Mouse (Mus musculus) neural tube, embryonic 10.5 days (tissue): ENCODE measurements around the gene Pcif1.
A peak's percentile ranks its signal among the peaks of the same experiment; 100 is the strongest.

ENCODE experiments used
- DNase-seq: peaks from one replicate; pipeline ENCODE4 v3.0.0-alpha.2; 2017; ENCODE audit warnings: low spot score; ENCODE audit errors: extremely low spot score

Gene Pcif1

DNA sequence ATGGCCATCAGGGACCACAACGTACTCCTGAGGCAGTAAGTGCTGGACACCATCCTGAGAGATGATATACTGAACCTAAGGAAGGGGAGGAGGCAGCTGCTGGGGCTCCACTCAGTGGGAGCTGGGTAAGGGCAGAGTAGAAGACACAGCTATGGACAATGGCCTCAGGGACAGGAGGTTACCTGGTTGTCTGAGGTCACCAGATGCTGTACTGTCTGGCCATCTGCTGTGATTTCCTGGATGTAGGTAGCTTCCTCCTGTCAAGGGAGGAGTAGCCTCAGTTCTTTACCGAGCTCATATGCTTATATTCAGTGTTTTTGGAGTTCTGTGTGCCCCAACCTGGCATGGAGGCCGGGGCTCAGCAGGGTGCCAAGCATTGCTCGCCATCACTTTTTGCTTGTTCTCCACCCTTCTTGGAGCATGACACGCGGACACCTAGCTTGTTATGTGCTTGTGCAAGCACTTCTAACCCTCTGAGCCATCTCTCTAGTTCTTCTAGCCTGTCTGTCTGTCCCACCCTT is 13.7 kb downstream of the Pcif1 start:
- no peak for DNase-seq

DNA sequence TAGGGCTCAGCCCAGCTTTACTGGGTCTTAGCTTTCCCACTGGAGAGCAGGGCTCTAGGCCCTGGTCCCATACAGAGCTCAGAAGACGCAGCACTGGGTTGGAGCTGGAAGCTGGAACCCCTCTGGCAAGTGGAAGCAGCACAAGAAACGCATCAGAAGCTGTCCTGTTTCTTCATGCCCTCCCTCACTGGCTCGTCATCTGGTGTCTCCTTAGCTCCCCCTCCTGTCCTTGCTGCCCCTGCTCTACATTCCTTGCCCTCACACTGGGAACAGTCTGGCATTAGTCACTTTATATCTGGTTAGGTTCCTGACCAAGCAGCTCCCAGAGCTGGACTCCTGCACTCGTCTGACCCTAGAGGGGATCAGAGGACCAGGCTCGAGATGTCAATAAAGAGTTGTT is 14.9 kb downstream of the Pcif1 start:
- DNase-seq = no peak

DNA sequence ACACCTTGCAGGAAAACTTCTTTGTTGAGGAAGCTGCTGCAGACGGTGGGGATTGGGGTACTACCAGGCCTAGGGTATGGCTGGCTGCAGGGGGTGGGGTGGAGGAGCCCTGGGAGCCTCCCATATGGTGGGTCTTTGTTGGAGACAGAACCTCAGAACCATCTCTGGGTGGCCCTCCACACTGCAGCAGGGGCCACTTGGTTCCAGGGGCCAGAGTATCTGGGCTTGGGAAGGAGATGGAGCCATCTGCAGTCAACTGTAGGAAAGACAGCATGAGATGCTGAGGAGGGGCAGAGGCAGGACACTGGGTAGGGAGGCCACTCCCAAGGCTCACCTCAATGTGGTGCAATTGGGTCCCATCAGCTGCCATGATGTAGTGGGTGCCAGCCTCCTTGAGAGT is 15.5 kb downstream of the Pcif1 start:
- no peak for DNase-seq

DNA sequence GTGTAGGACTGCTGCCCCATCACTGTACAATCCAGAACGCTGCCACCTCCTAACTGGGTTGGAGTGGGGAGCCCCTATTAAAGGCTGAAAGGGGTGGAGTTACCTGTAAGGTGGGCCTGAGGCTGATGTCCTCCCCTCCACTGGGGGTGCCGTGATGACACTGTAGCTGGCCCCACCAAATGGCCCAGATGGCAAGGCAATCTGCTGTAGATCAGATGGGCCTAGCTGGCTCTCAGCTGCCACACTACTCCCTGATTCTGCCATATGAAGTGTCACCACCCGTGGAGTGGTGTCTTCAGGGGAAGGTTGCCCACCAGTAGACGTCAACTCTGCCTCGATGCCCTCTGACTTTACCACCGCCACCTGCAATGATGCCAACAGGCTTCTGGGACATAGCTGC is 16.8 kb downstream of the Pcif1 start:
- DNase-seq = no peak

DNA sequence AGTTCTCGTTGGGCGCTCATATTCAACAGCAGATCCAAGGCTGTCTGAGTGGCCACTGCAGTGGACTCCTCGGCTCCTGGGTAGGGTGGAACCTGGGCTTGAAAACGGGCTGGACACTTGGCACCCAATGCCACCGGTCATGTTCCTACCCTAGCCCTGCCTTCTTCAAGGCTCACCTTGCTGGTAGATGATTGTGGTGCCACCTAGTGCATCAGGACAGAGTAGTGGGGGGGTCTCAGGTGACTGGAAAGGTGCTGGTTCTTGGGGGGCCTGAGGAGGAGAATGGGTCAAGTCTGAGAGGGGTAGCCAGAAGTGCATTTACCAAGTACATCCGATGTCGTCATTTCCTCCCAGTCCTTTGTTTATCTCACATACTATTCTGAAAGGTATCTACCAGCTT is 18.9 kb downstream of the Pcif1 start:
- no peak for DNase-seq

DNA sequence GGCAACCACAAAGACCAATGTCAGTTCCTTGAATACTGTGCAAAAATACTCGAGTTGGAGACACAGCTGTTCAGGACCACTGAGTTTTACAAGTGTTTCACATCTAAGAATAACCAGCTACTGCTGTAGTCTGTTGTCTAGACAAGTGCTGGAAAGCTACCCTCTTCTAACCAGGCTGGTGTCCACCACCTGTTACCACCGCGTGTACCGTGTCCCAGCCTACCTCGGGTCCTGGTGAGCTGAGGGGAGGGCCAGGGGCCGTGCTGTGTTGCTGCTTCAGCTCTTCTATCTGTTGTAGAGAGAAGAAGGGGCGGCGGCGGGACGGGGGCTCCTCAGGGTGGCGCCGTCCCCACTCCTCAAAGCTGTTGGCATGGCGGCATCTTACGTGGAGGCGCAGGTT is 19.9 kb downstream of the Pcif1 start:
- DNase-seq = no peak

DNA sequence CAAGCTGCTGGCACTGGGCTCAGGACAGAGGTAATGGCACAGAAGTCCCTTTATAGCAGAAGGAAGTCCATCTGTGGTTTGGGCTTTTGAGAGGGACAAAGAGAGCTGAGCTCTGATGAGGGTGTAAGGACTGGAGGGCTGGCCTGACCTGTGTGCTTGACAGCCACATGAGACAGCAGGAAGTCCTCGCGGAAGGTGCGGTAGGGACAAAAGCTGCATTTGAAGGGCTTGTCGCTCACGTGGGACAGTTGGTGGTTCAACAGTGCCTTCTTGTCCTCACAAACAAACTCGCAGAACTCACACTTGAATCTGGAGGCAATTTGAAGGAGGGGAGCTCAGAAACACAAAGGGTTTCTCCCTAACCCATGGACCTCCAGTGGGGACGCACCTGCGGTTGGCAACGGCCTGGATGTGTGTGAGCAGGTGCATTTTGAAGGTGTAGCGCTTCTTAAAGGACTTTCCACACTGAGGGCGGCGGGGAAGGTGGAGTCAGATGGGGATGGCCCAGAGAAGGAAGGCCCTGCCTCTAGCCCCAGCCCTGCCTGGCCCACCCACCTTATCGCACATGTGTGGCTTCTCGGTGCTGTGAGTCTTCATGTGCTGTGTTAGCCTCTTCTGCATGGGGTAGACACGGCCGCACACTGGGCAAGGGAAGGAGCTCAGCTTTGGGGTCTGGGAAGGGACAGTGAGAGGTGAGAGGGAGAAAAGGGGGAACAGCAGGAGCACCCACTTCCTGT is 20.8 kb downstream of the Pcif1 start:
- no peak for DNase-seq

DNA sequence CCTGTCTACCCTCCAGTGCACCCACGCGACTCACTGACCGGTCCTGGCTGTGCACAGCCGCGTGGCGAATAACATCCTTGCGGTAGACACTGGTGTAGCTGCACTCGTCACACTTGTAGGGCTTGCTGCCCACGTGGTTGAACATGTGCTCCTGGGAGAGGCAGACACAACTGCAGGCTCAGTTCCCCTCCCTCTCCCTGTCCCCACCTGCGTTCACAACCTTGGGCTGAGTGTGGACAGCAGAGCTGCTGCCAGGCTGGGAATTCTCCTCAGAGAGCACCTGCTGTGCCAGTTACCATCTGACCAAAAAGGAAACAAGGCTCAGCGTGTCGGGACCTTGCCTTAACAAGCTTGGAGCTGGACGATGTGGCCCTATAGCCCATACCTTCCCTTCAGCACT is 22.3 kb downstream of the Pcif1 start:
- DNase-seq = no peak

DNA sequence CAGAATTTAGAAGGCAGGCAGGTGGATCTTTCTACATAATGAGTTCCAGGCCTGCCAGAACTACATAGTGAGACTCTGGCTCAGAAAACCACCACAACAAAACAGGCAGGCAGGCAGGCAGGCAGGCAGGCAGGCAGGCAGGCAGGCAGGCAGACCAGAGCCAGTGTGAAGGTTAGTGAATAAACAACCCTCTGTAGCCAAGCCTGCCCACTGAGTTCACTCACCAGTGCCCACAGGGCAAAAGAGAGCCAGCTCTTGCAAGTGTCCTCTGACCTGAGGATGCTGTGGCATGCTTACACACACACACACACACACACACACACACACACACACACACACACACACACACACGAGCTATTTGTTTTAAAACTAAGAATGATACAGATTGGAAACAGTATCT is 24.4 kb downstream of the Pcif1 start:
- DNase-seq = no peak

DNA sequence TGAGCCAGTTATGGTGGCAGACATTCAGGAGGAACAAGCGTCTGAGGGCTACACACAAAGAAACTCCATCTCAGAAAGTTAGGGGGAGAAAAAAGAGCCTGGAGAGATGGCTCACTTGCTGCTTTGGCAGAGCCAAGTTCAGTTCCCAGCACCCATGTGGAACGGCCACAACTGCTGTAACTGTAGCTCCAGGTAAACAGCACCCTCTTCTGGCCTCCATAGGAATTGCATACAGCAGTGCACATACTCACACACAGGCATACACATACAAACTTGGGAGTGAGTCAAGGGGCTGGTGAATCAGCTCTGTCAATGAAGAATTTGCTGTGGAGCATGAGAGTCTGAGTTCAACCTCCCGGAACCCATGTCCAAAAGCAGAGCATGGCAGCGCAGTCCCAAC is 27.0 kb downstream of the Pcif1 start:
- DNase-seq = no peak

DNA sequence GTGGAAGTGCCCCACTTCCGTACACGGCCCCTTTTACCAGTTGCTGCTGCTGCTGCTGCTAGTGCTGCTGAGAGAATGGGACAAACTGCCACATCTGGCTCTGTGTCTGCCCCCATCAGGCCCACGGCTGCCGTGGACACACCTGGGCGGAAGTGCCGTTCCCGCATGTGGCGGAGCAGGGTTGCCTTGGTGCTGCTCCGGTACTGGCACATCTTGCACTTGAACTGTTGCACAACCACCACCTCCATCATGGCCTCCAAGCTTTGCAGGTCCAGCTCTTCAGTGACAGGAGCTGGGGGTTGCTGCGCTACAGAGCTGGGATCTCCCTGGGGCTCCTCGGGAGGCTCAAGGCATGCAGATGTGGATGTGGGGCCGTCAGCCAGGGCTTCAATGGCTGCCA is 28.4 kb downstream of the Pcif1 start:
- no peak for DNase-seq

DNA sequence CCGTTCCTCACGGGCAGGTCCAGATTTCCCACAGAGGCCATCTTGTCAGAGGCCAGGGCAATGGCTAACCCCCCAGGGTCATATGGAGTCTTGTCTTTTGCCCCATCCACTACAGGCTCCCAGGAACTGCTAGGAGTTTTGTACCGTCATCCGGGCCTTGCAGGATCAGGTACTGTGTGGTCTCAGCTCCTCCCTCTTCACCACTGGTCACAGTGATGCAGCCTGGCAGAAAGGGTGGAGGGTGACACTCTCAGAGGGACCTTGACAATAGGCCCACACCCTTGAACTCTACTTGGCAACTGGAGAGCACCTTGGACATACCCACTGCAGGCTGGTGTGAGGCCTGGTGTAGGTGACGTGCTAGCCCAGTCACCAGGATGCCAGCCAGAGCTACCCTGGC is 28.9 kb downstream of the Pcif1 start:
- no peak for DNase-seq

DNA sequence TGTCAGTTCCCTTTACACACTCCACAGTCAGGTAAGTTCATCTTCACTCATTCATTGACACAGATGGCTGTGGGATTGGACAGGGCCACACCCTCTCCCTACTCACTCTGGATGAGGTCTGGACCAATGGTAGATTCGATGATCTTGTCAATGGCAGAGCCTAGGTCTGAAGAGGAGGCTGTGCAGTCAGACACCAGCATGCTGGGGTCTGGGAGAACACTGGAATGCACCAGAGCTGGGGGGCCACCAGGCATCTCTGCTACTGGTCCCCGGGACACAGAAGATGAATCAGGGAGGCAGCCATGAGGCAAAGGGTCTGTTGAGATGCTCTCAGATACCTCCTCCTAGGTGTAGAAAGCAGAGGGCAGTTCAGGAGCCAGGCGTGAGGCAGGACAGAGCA is 30.0 kb downstream of the Pcif1 start:
- no peak for DNase-seq

DNA sequence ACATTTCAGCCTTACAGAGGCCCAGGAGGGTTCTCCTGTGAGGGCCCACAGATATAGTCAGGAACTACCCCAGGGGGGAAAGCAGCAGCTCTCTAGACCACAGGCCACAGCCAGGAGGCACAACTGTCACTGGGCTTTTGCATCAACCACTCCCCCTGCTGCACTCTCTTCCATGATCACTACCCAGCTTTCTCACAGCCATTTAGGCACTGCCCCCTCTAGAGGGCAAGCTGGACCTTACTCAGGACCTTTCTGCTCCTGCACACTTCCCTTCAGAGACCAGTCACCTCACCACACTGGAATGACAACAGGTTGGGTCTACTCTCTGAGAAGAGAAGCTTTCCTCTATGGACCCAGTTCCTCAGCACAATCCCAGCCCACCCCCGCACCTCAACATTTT is 30.4 kb downstream of the Pcif1 start:
- DNase-seq = no peak

DNA sequence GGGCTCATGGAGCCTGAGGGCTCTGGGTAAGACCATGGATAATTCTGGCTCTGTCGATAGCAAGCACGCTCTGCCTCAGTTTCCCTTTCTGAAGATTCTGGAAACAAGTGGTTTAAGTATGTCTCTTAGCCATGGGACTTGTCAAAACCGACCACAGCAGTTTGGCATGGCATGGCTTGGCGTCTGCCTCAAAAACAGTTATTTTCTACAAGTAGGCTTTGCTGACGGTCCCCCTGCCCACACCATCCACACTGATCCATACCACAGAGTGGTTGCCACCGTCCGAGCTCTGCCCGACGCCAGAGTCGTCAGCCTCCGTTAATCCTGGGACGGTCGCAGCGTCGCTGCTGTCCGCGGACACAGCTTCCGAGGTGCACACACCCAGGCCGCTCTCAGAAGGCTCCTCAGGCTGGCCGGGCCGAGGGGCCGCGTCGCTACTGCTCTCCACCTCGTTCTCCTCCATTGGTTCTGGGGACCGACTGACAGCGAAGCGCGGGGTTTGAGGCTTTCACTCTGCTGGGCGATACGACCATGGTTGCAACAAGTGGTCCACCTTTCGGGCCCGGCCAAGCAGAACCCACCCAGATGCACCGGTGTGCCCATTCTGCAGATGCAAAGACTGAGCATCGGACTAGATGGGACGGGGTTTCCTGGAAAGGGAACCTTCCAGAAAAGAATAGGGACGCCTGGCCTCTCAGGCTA is 31.4 kb downstream of the Pcif1 start:
- DNase-seq = no peak

DNA sequence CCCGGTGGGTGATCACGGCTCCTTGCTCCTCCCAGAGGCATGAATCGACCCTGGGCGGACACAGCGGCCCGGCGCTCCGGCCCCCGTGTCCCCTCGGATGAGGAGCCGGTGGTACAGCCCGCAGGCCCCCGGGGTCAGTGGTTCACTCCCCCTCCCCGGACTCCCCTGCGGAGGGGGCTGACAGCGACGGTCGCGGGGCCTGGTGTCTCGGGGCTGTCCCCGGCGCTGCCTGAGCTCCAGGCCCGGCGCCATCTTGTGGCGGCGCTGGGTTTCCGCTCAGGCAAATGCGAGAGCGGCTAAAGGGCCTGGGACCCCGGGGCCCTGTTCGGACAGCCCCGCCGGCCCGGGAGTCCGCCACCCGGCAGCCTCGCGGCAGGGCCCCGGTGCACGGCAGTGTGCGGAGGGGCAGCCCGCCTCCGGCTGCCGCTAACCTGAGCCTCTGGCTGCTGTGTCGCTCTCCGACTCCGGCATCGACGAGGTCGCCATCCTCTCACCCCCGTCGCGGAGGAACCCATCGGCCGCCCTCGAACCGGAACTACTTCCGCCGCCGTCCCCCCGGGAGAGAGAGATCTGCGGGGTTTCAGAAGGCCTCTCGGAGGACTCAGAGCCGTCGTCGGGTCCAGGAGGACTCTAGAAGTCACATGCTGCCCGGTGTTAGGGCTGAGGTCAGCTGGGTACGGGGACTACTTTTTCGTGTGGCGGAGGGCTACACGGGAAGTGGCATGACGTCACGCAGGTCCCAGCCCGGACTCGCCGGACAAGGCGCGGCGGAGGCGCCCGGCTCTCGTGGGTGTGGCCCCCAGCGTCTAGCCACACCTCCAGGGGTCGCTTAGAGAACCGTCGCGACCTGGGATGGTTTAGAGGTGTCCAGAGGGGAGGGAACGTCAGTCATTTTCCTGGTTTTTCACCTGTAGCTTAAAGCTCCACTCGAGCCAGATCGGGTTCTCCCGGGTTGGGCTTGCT is 32.3 kb downstream of the Pcif1 start, which contains the start of gene Zfp335:
Zfp335 (minus strand) TSS at position 672 of the 963 bp plus-strand sequence.
- DNase-seq = peak; percentile 96

DNA sequence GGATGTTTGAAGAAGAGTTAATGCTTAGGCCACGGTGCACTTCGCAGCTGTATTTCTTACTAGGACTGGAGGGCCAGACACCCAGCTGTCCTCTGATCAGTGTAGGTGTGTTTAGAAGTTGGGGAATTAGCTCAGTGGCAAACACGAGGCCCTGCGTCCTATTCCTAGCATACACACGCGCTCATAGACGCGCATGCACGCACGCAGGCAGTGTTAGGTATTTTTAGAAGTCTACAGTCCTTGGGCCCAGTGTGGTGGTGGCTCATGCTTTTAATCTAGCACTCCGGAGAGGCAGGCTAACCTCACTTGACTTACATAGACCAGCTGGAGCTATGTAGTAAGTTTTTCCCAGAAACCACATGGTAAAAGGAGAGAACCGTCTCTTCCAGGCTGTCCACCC is 33.0 kb downstream of the Pcif1 start:
- peak; percentile 32 for DNase-seq

DNA sequence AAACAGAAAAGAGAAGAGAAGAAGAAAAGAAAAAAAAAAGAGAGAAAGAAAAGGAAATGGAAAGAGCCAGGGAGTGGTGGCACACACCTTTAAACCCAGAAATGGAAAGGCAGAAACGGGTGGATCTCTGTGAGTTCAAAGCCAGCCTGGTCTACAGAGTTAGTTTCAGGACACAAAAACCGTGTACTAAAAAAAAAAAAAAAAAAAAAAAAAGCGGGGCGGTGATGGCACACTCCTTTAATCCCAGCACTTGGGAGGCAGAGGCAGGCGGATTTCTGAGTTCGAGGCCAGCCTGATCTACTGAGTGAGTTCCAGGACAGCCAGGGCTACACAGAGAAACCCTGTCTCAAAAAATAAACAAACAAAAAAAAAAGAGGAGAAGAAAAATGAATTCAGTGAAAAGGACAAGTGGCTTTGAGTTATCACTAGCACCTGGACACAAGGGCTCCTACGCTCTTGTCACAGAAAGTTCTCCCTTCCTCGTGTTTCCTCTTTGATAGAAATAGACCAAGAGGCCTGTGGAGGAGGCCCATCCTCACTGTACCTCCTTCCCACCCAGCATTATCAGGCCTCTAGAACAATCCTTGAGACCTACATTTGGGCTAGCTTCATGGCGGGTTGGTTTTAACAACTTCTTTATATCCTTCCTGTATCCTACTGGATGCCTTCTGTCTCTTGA is 33.8 kb downstream of the Pcif1 start:
- no peak for DNase-seq

DNA sequence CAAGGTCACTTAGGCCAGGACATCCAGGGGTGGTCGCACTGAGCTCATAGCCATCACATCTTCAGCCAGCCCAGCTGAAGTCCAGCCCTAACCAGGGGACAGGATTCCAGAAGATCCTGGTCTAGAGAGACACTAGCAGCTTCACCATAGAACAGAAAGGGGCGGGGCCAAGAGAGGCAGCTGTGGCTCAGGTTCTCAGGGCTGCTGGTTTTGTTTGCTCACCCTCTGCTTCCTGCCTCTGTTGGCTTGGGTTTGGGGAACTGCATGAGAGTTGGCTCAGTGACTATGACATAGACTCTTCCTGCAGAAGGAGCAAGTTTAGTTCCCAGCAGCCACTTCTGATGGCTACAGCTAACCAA is 34.3 kb downstream of the Pcif1 start:
- no peak for DNase-seq

DNA sequence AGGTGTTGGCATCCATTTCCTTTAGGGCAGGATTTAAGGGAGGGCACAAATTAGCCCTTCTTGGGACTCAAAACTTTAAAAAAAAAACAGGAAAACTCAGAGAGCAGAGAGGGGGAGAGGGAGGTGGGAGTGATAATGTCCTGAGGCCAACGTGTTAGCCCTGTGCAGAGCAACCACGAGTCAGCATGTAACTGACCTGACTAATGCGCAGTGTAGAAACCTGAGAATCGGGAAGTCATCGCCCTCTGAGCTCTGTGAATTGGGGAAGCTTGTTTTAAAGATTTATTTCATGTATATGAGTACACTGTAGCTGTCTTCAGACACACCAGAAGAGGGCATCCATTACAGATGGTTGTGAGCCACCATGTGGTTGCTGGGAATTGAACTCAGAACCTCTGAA is 37.7 kb downstream of the Pcif1 start:
- no peak for DNase-seq

DNA sequence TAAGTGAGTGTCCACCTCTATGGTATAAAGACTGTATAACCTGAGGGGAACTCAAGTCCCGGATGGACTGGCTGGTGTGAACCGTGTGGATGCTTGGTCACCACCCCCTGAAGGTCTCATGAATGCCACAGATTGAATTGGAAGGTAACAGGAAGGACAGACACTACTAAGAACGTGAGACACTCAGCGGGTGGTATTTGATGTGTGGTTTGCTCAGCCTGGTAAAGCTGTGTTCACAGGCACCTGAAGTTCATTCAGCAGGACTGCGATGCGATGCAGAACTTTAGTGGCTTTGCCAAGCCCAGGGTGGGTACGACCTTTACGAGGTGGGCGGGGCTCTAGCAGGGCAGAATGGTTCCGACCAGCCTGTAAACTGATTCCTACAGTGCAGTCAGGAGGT is 38.3 kb downstream of the Pcif1 start:
- no peak for DNase-seq
